Mouse (Mus musculus): ENCODE data around the gene Ust. TPM values are rescaled to one million over a fixed set of nuclear protein-coding genes. Genes with fewer than 3 reads are reported as not detected.

Gene Ust
- total RNA-seq, 2 experiments from 2014 or later = 1.2 to 1.6 TPM

DNA sequence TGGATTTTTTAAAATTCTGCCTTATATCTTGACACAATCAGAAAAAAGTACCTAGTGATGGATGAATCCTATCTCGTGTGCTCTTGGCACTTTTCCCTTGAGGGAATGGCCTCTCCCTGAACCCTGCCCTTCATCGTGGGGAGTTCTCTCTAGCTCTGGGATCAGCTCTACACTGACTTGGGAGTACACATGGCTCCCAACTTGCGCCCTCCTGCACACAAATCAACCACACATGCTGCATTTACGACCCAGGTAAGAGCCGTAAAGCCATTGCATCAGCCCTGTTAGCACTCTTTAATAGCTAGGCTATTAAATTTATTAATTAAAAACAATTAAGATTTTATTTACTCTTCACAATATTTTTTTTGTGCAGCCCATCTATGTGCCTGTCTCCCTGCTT is 74.6 kb downstream of the Ust start:
- ATAC-seq (ENCODE audit: poor library complexity, severe bottlenecking) = no peak

GRCm38 (mm10) chr10:8431857-8432256 is 86.8 kb downstream of the Ust start:
- ATAC-seq (ENCODE audit: poor library complexity, severe bottlenecking) = no peak

GRCm38 (mm10) chr10:8428787-8429778 is 89.5 kb downstream of the Ust start:
- no peak for ATAC-seq (ENCODE audit: poor library complexity, severe bottlenecking)

- no peak for ATAC-seq (ENCODE audit: poor library complexity, severe bottlenecking)
These were observed 90.8 kb downstream of the Ust start for GRCm38 (mm10) chr10:8427671-8428364.

DNA sequence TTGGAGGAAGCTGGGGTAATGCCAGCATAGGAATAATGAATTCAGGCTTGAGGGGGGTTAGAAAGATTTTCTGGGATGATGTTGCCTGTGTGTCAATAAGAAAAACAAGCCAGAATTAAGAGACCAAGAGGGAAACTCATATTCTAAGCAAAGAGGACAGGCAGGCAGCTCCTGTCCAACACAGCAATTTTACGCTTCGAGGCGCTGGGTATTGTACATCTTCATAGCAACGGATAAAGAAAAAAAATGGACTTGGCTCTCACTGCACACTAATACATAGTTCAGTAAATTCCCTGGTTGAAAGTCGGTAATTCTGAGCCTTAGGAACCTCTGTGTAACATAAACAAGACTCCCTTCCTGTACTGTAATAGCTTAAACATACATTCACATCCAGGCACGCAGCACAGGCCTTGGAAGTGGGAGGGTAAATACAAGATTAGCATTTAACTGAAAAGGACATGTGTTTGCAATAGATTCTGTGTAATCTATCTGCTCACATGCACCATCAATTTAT is 99.1 kb downstream of the Ust start:
- ATAC-seq (ENCODE audit: poor library complexity, severe bottlenecking) = no peak

DNA sequence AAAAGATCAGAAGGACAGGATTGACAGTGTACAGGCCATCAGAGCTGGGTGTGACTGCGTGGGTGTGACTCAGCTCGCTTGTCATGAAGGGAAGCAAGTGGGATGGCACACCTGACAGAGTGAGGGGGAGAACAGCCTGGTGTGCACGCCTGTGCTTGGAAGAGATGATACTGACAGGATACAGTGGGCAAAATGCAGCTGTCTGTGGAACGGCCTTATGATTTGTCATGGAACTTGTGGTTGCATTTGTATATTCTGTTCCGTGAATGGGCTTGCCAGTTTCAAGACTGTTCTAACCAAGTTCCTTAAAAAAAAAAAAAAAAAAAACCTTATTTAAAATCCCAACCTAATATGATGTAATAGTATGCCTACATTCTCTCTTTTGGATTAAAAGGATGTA is 103.2 kb downstream of the Ust start:
- ATAC-seq (ENCODE audit: poor library complexity, severe bottlenecking) = peak; percentile 62

- peak; percentile 76 for ATAC-seq (ENCODE audit: poor library complexity, severe bottlenecking)
These were observed 103.6 kb downstream of the Ust start for GRCm38 (mm10) chr10:8415036-8415435.

- ATAC-seq (ENCODE audit: poor library complexity, severe bottlenecking) = no peak
These were observed 113.5 kb downstream of the Ust start for GRCm38 (mm10) chr10:8405141-8405540.

DNA sequence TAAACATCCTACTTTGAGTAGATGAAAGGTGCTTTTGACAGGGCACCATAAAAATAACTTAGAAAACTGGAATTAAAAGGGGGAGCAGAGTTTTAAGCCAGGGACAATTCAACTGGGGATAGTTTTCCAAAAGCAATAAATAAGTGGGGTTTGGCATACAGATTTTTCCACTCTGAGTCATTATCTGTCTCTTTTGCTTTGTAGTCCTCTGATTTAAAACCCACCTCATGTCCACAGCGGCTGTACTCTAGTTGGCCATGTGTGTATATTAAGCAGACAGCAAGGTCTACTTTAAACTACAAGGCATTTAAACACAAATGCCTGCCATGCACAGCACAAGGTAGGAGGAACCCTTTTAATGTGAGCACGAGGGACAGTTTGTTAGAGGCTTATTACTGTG is 126.4 kb downstream of the Ust start:
- ATAC-seq (ENCODE audit: poor library complexity, severe bottlenecking) = no peak

GRCm38 (mm10) chr10:8391264-8391748 is 127.3 kb downstream of the Ust start:
- no peak for ATAC-seq (ENCODE audit: poor library complexity, severe bottlenecking)

- ATAC-seq (ENCODE audit: poor library complexity, severe bottlenecking) = no peak
These were observed 130.4 kb downstream of the Ust start for GRCm38 (mm10) chr10:8388239-8388638.

DNA sequence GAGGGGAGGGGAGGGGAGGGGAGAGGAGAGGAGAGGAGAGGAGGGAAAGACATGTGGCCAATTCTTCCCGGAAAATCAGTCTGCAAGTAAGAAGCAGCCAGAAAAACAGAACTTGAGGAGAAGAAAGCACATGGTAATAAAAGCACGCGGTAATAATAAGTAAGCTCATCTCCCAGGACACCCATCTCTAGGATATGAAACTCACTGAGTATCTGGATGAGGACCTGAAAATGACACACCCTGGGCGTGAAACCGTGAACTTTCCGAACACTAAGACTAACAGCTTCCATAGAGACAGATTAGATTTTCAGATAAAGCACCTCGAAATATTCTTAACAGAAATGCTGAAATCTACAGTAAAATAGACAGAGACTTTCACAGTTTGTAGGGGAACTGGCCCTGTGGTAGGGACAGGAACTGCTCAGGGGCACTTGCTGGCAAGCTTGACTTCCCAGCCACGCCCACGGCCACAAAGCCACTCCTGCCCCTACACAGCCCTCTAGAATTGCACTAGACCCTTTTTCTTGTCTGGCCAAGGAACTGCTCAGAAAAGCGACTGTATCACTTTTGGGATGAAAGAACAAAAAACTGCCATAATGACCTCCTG is 148.6 kb downstream of the Ust start:
- ATAC-seq (ENCODE audit: poor library complexity, severe bottlenecking) = peak; percentile 82

GRCm38 (mm10) chr10:8365816-8366215 is 152.8 kb downstream of the Ust start:
- no peak for ATAC-seq (ENCODE audit: poor library complexity, severe bottlenecking)

GRCm38 (mm10) chr10:8364182-8364581 is 154.4 kb downstream of the Ust start:
- ATAC-seq (ENCODE audit: poor library complexity, severe bottlenecking) = no peak

GRCm38 (mm10) chr10:8363281-8363680 is 155.3 kb downstream of the Ust start:
- ATAC-seq (ENCODE audit: poor library complexity, severe bottlenecking) = no peak

GRCm38 (mm10) chr10:8358286-8359045 is 160.2 kb downstream of the Ust start:
- ATAC-seq (ENCODE audit: poor library complexity, severe bottlenecking) = no peak

GRCm38 (mm10) chr10:8353534-8353933 is 165.1 kb downstream of the Ust start:
- ATAC-seq (ENCODE audit: poor library complexity, severe bottlenecking) = no peak

GRCm38 (mm10) chr10:8350626-8351025 is 168.0 kb downstream of the Ust start:
- no peak for ATAC-seq (ENCODE audit: poor library complexity, severe bottlenecking)

DNA sequence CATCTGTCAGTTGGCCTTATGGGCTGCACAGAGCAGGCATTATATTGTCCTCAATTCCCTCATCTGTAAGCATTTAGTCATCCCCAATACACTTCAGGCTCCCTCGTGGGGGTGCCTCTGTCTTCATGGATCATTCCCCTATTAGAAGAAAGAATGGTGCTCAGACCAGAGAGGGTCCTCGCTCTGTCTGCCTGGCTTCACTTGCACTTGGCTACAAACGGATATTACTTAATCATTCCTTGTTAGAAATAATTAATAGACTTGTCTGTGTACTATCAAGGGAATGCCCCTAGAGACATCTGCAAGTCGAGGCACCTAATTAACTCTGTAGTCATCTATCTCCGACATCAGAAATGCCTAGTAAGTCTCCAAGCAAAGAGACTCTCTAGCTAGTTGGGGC is 171.1 kb downstream of the Ust start:
- ATAC-seq (ENCODE audit: poor library complexity, severe bottlenecking) = no peak

- no peak for ATAC-seq (ENCODE audit: poor library complexity, severe bottlenecking)
These were observed 176.1 kb downstream of the Ust start for GRCm38 (mm10) chr10:8342556-8342955.

Measured in megakaryocyte, adult 5-6 weeks (primary cell).